Mouse (Mus musculus) left cerebral cortex, postnatal 14 days (tissue): ENCODE measurements around the gene Hfe2. TPM values are rescaled to one million over a fixed set of nuclear protein-coding genes. Genes with fewer than 3 reads are reported as not detected.

Source experiments
- DNase-seq, 2 experiments: peaks; one replicate each; pipeline ENCODE4 v3.0.0; 2021 to 2022; ENCODE audit warnings: low spot score in 2 of 2, mixed read lengths in 1 of 2
- intact Hi-C: fragments of 180-260 bp; cut with DNase I; formaldehyde crosslinking; loops from one replicate; pipeline ENCODE4 v1.15.1; 2025
- total RNA-seq, 2 experiments: library from RNA; stranded (reverse); gene quantifications; 2 replicates each; pipeline ENCODE4 v1.2.3; 2021

The Hfe2 gene
- total RNA-seq, 2 experiments from 2014 or later = 0.18 to 0.42 TPM

GRCm38 (mm10) chr3:96565105-96565504 lies 40.1 kb downstream of the Hfe2 start:
- intact Hi-C loops = no loop called here

GRCm38 (mm10) chr3:96566661-96567450 lies 41.9 kb downstream of the Hfe2 start:
- no peak for DNase-seq
- intact Hi-C loops = no loop called here

More at GRCm38 (mm10) chr3:96565105-96565504, 40.1 kb downstream of the Hfe2 start:
- no peak for DNase-seq

DNA sequence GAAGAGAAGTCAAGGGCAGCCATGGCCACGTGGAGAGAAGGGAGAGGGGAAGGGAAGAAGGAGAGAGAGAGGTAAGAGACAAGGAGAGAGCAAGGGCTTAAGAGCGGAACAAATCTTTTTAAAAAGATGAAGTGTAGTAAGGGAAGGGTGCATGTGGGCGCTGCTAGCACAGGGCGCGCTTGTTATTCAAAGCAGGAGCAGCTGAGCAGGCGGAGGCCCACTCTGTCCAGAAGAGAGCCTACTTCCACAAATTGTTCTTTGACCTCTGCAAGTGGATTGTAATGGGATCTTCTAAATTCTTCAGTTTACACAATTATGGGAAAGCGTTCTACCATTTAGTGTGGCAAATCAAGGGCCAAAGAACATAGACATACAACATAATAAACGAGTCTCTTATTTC lies 43.6 kb downstream of the Hfe2 start:
- intact Hi-C loops = no loop called here
- no peak for DNase-seq

- DNase-seq = no peak
- intact Hi-C loops = no loop called here
These were observed 44.5 kb downstream of the Hfe2 start for GRCm38 (mm10) chr3:96569506-96569905.

GRCm38 (mm10) chr3:96569966-96570605 lies 45.1 kb downstream of the Hfe2 start:
- intact Hi-C loops = no loop called here
- DNase-seq = no peak

GRCm38 (mm10) chr3:96570643-96571042 lies 45.7 kb downstream of the Hfe2 start:
- intact Hi-C loops = no loop called here
- no peak for DNase-seq

DNA sequence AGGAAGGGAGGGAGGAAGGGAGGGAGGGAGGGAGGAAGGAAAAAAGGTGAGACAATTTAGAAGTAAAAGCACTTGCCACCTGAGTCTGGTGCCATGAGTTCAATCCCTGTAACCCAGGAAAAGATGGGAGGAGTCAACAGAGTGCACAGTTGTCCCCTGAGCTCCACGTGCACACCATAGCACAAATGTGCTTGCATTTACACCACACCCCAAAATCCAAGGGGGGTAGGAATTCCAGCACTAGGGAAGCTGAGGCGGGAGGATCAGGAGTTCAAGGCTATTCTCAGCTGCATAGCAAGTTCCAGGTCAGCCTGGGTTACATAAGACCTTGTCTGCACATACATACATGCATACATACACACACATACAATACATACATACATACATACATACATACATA lies 46.4 kb downstream of the Hfe2 start:
- intact Hi-C loops = no loop called here
- DNase-seq = no peak

DNA sequence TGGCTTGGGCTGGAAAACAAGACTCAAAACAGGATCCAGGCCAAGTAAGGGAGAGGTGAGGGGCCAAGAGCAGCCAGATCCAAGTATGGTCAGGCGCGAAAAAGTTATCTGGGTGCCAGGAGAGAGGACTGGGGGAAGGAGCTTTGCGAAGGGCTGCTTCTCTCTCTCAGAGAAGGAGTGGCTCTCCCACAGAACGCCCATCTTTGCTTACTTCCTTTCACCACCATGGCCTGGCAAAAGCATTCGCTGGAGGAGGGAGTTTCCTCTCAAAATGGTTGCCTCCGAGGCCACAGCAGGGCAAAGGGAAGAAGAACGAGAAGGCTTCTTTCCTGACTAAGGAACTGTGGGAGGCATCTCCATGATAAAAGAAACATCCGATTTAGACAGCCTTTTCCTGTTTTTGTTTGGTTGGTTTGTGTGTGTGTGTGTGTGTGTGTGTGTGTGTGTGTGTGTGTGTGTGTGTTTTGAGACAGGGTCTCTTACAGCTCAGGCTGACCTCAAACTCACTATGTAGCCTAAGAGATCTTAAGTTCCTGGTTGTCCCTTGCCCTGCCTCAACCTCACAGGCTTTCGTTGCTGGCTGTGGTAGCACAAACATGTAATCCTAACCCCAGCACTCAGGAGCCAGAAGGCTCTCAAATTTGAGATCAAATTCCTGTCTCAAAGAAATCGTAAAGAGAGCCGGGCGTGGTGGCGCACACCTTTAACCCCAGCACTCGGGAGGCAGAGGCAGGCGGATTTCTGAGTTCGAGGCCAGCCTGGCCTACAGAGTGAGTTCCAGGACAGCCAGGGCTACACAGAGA lies 47.1 kb downstream of the Hfe2 start:
- intact Hi-C loops = no loop called here
- no peak for DNase-seq

DNA sequence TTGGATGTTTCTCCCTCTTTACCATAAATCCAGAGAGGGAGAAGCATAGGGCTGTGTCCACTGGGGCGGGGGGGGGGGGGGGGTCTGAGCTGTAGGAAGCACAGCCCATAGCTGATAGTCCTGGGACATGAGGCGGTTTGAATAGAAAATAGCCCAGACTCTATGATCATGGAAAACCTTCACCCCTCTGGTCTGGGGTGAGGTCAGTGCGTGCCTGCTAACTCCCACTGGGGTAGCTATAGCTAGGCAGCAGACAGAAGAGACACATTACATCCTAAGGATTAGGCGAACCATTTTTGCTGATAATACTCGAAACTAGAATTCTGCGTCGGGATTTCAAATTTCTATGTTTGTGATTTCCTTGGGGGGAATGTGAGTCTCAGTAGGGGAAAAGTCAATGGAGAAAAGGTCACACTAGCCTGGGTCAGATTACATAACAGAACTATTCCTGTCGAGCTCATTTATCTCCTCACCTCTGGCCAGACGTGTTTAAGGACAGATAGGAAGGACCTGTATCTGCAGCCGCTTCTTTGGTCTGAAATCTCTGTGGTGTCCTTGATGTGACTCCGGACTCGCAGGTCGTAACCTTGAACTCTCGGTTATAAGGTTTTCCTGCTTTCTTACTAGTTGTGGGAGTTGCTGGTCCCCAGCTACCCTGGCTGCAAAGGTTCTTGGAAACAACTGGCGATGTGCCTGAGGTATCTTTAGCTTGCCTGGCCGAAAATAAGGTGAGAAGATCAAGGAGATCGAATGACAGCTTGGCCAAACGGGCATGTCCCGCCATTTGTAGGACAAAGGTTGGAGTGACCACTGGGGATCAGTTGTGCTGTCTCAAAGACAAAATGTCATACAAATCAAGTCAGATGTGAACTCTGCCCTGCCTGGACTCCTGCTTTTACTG lies 48.9 kb downstream of the Hfe2 start:
- intact Hi-C loops = no loop called here
- DNase-seq = no peak

DNA sequence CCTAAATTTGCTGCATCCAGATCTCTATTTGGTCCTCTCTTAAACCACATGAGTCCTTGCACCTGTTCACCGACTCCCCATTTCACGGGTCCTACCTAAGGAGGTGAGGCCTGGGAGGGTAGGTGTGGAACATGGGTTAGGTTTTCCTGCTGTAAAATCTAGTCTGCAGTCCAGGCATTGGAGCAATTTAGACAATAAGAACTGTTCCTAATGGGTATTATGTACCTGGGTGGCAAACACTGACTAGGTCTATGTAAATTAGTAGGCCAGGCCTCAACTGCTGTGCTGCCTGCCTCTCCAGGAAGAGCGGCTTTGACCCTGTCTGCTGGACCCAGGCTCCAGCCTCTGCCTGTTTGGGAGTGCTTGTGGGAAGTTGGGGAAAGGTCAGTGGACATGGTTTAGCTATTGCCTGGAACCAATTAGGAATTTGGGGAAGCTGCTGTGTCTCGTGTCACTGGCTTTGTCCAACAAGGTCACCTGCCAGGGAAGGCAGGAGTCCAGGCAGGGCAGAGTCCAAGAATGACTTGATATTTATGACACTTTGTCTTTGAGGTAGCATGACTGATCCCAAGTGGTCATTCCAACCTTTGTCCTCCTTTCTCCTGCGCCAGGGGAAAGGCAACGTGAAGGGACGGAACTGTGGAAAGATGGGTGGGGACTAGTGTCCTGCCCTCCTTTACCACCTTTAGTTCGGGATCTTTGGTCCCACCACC lies 50.5 kb downstream of the Hfe2 start:
- DNase-seq = no peak
- intact Hi-C loops = no loop called here

DNA sequence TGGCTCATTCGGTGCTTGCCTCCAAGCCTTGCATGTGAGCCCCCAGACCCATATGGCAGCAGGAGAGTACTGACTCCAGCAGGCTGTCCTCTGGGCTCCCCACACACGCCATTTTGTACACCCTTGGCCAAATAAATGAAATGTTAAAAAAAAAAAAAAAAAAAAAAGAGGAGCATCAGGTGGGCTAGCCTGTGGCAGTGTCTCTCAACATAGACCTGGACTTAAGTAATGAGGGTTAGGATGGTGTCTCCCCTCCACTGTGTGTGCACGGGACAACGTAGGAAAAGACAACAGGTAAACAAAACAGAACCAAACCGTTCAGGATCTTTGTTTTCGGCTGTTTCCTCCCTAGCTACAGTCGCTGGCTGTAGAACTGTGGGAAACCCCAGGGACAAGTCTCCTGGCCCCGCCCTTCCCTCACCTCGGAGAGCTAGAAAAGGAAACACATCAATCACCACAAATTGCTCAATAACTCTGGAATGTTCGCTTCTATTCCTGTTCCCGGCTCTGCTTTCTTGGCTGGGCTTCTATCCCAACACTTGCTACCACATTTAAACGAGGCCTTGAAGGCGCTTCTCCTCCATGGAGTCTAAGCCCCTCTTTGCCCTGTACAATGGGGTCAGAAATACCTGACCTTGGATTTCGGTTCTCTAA lies 51.2 kb downstream of the Hfe2 start:
- intact Hi-C loops = no loop called here
- no peak for DNase-seq

GRCm38 (mm10) chr3:96576690-96577541 lies 51.9 kb downstream of the Hfe2 start, which contains the start of gene Gm16253:
Gene Gm16253 (plus strand): TSS chr3:96576984.
- intact Hi-C loops = no loop called here
- peak; percentile 91 to 98 for DNase-seq

- no peak for DNase-seq
- intact Hi-C loops = no loop called here
These were observed 52.6 kb downstream of the Hfe2 start for GRCm38 (mm10) chr3:96577566-96577965.
